Mouse (Mus musculus): ENCODE results near the gene Map3k14.

The Map3k14 gene

DNA sequence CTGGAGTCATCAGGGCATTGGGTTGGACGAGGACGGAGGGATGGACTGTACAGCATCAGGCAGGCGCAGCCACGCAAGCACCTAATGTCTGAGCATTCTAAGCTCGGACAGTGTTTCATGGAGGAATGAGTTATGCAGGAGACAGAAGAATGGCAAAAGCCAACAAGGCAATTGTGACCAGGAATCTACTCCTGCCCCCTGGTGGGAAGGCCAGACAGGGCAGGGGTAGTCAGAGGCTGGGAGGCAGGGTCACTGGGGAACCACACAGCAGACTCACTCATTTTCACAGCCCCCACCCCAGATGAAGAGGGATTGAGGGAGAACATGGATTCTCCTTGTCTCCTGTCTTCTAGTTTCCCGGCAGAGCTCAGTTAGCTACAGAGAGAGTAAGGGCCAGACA is 4.7 kb upstream of the Map3k14 start:
- peak; percentile 42 for DNase-seq (ENCODE audit: low spot score)

DNA sequence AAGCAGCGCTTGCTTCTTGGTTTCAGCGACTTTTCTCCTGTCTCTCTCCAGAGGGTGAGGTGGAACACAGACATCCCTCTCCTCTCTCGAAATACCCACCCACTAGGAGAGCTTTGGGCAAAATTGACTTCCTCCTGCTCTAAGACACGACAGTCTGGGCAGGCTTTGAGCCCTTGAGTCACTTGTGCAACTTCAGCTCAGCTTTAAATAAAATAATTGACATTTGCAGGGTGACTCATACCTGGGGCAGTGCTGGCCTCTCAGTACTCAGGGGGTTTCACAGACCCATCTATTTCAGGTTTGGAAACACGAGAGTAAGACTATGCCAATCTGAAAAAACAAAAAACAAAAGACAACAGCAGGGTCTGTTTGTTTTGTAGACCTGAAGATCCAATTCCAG is 2.2 kb upstream of the Map3k14 start:
- no peak for DNase-seq (ENCODE audit: low spot score)

DNA sequence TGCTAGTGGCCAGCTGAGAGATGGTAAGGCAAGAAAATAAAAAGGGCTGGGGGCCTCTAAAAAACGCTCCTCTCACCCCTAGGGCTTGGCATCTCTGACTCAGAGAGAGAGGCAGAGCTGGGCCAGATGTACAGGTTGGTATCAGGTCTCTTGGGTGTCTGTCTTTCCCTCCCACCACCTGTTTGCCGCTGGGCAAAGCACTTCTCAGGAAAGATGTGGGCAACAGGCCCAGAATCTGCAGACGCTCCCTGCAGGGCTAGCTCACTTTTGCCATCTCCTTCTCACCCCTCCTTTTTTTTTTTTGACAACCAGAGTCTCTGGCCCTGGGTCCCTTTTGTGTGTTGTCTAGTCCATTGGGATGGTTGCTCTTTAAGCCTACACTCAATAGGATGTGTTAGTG is 1.6 kb upstream of the Map3k14 start:
- peak; percentile 44 for DNase-seq (ENCODE audit: low spot score)

DNA sequence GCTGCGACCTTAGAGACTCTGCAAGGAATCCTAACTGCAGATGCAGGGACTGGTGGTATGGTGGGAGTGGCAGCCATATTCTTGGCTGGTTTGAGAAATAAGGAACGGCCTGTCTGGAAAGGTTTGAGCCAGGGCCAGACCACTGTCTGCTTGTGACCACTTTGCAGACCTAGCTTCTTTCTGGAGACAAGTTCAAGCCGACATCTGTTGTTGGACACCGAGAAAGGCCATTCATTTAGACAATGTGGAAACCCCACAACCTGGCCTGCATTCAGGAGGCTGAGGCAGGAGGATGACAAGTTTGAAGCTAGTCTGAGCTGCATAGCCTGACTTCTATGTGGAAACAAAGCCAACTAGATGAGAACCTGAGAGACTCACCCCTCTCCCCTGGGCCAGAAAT is 1.1 kb upstream of the Map3k14 start:
- DNase-seq (ENCODE audit: low spot score): no peak

DNA sequence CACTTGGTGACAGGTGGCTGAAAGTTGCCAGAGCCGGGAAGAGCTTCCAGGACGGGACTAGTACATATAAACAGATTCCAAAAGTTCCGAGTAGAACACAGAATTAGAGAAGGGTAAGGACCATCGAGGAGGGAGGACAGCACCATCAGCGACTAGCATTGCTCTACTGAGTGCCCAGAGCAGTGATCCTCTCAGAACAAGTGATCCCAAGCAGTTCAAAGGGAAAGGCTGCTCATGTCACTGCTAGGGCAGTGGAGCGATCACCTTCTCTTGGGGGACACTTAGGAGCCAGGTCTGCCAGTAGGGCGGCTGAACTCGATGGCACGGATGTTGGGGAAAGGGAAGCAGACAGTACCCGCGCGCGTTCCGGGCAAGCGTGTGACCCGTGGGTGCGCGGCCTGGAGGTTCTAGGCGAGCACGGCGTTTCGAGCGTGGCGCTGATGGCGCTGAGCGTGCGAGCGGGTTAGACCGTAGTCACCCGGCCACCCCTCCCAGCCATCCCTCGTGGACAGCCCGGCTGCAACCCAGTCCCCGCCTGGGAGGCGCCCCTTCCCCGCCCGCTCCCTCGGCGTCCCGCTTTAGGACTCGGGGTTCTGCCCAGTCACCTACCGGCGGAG is 435 bp downstream of the Map3k14 start:
- peak; percentile 34 for DNase-seq (ENCODE audit: low spot score)

DNA sequence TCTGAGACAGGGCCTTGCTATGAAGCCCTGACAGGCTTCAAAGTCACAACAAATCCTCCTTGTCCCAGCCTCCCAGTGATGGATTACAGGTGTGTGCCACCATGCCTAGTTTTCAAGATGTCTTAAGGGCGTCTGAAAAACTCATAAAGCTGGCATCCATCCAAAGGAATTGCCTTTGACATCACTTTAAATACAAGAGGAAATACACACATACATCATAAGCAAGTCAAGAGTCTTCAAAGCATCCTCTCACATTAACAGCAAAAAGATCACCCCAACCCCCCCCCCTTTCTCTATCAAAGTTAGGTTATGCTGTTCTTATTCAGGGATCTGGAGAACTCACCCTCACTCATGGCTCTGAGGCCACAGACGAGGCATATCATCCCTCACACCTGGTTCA is 1.4 kb downstream of the Map3k14 start:
- no peak for DNase-seq (ENCODE audit: low spot score)

DNA sequence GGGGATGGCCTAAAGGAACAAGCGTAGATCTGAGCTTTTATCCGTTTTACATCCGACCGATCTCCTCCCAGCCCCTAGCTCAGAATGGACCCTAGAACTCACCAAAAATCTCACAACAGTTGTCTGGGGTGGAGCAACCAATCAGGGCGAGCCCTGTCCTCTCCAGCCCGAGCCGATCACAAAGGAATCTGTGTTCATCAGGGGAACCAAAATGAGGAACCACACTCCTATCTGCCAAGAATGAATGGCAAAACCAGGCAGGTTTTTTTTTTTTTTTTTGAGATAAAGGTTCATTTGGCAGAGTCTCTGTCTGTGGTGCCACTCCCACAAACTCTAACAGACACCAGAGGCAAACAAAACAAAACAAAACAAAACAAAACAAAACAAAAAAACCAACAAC is 2.1 kb downstream of the Map3k14 start:
- DNase-seq (ENCODE audit: low spot score): no peak

DNA sequence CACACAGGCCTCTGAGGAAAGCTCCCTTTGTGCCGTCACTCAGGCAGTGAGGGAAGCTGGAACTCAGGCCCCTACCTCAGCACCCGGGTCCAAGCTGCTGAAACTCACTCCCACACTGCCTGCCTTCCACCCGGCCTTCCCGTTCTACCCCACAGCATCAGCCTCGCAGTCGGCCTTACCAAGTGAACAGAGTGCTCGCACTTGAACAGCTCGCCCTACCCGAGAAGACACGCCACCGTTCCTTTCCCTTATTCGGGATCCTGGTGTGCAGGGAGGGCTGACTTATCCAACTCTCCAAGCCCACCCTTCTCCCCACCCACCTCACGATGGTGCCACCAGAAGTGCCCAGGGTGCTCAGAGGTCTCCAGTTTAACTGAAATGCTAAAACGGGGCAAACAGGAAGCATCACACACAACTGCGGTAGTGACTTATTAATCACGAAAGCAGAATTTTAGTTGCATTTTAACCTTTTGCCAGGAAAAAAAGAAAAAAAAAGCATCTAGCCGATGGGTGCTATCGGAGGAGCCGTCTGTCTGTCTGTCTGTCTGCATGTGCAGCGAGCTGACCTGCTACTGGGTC is 2.8 kb downstream of the Map3k14 start:
- no peak for DNase-seq (ENCODE audit: low spot score)

DNA sequence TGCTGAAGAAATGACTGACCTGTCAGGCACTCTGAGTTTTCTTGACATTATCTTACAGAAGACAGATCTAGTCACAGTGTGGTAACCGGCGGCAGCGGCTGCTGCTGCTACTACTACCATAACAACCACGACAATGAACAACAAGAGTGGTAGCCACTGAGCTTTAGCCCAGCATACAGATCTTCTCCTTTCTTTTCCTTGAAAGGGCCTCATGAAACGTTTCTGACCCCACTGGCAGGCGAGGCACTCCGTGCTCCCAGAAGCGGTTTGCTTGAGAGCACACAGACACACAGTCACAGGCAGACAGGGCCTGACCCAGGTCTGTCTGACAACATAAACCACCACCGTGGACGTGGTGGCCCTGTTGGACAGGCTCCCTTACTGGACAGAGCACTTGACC is 3.7 kb downstream of the Map3k14 start:
- DNase-seq (ENCODE audit: low spot score): no peak

DNA sequence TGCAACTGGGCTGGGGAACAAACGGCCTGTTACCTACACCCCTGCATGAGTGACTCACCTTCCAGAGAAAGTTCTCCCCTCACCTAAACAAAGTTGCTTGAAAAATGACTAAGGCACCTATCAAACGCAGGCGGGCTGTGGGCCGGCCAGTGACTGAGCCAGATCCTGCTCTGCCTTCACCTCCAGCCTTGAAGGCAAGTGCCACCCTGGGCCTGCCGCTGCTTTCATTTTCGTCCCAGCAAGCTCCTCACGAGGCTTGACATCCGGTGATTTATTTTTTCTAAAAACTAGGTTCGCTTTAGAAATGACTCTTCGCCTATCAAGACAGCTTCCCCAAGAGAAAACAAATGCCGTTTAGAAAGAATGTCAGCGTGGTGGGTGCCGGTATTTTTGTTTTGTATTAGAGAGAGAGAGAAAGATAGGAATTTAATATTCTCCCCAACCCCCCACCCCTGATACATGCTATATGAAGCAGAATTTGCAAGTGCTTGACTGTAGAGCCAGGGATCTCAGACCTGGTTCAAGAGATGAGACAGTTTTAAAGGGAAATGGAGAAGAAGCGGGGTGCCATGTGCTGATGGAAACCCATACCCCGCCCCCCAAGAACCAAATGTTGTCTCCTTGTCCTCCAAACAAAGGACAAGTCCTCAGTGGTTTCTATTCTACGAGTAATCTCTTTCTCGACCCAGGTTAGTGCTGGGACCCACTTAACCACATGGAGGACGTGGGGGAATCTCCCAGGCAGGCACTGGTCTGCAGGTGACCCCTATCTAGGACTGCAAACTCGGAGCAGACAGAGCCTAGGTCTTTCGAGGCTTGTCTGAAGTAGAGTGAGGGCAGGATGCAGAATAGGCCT is 4.6 kb downstream of the Map3k14 start:
- no peak for DNase-seq (ENCODE audit: low spot score)

DNA sequence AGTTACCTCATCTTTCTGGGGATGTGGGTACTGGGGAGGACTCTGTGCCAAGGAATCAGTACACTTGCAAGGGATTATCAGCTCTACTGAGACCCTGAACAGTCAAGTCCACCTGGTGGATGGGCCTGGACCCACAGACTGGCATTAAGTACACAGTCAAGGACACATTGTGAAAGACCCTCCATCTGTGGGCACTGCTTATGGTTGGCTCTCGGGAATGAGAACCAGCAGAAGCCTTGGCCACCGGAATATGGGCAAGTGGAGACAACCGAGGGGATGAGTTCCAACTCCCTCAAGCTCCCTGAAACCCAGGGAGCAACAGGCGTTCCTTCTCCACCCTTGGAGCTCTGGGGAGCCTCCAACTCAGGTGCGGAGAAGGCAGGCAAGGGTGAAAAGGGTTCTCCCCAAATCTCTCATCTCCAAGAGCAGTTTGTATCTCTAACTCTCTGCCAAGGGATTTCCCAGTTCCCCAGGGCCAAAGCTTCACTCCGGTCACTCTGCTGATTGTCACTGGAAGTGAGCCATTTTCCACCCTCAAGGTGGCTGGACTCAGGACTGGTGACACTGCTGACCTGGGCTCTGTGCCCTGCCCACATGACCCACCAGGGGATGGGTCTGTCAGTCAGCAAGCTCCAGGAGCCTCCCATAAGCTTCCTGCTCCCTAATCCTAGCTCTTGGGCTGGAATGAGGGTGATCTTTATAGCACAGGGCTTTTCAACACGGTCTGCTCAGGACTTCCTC is 5.4 kb downstream of the Map3k14 start:
- DNase-seq (ENCODE audit: low spot score): no peak

DNA sequence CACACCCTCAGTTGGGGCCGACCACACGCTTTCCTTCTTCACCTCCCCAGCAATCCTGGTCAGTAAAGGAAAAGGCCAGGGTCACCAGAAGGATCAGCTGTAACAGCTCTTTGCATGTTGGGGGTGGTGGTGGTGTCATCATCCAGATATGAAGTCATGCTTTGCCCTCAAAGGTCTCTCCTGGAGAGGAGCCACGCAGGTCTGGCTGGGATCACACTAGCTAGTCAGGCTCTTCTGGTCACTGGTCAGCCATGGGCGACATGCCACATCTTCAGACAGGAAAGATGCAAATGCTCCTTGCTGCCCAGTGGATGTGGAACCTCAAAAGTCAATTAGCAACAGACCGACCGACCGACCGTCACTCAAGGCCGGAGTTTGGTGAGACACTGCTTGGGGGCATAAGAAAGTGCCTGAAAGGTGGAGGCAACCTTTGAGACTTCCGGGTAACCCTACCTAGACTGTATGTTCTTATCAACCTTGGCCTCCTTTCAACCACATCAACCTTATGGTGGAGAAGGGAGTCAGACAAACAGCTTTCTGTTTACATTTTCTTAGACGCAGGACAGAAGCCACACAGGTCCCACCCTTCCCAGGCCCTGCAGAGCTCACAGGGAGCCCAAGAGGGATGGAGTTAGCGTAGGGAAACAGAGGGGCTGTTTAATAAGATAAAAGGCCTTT is 6.6 kb downstream of the Map3k14 start:
- DNase-seq (ENCODE audit: low spot score): no peak

DNA sequence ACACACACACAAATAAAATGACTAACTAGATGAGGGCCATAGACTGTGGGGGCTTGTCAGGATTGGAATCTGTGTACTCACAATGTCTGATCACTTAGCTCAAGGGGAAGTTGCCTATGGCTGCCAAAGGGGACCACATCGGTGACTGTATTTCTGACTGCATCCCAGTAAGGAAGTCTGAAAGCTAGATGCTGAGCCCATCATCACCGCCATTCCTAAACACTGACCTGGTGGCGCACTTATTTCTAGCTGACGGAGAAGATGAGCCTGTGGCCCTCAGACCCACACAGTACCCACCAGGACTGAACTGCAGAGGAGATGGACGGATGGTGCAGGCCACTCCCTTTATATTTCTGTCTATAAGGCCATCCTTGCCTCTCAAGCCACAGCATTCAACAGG is 7.2 kb downstream of the Map3k14 start:
- no peak for DNase-seq (ENCODE audit: low spot score)

DNA sequence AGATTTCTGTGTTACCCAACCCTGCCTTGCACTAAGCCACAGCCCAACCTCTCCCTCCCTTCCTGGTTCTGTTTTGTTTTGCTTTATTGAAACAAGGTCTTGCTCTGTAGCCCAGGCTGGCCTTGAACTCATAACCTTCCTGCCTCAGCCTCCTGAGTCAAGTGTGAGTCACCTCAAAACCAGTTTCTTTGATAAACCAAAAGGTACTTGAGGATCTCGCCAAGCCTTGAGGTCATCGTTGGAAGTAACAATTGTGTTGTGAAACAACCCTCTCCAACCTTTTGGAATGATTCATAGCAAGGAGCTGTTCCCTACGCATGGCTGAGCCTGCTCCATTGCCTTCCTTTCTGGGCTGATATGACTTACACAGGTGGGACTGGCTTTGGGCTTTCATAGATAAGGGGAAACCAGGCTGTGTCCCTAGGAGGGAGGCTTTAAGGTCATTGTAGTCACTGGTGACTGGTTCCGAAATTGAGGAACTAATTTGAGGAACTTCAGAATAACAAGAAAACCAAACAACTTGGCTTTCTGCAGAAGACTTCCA is 9.3 kb downstream of the Map3k14 start:
- DNase-seq (ENCODE audit: low spot score): no peak

DNA sequence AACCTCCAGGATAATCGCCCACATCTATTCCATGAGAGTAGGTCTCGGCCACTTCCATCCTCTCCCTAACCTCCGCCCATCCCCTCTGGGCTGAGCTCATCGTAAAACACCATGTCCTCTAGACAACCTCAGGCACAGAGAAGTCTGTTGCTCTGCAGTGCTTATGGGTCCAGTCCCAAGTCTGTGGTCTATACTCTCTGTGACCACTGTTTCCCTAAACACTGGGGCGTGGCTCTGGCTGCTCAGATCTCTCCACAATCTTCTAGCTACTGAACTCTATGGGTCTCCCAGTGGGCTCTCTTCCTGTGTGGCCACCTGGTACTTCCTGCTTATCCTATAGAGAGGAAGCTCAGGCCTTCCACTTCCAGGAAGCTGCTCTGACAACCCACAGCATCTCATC is 13.7 kb downstream of the Map3k14 start:
- no peak for DNase-seq (ENCODE audit: low spot score)

DNA sequence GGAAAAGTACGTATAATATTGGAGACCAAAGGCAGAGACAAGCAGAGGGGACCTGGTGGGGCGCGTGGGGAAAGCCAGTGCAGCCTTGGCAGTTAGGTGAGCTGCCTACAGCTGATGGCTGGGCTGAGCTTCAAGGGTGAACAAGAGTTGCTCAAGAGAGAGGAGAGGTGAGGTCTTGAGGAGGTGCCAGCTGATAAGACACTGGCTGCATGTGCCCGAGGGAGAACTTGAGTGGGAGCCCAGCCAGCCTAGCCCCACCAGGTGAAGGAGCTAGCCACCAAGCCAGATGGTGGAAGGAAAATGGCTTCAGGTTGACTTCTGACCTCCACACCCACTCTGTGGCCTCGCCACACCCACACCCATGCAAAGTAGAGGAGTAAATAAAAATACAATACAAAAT is 14.9 kb downstream of the Map3k14 start:
- DNase-seq (ENCODE audit: low spot score): no peak

DNA sequence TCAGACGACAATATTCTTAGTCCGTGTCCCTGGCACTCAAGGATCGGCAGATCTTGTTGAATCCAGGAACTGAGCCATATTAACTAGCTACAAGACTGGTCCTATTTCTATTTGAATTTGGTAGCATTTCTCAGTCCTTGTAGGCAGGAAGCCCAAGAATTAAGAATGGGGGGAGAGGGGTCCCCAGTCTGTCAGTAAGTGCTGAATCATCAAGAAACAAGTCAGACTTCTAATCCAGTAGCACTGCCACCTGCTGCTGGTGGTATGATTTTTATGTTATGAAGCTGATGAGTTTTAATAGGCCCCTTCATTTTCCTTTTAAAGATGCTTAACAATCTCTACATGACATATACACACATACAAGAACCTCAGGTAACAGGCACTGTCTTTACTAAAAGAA is 16.9 kb downstream of the Map3k14 start:
- DNase-seq (ENCODE audit: low spot score): no peak

DNA sequence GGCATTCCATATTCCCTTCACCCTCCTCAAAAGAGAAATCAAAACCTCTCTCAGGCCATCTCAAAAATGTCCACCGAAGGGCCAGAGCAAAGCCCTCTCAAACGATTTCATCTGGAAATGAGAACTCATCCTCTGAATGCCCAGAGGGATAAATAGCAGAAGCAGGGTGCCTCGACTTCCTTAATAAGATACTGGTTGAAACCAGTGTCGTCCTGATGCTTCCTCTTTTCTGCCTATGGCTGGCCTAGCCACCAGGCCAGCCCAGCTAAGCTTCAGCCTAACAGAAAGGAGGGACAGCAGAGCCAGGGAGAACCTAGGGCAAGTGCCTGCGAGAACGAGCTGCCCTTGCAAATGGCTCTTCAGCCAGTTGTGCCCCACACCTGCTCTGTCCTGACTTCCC is 17.8 kb downstream of the Map3k14 start:
- DNase-seq (ENCODE audit: low spot score): no peak

DNA sequence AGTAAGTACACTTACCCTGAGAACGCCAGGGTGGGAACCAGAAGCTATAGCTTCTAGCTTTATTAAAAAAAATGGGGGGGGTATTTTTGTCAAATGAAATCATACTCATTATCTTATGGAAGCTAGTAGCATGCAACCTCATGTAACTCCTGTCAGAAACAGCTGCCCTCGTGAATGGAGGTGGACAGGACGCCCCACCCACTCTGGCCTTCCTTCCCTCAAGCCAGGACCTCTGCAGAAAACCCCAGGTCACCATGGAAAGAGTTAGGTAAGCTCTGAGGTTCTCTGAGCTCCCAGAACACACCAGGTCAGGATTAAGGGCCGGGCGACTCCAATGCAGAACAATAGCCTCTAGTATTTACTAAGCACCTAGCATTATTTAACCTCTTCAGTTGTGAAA is 18.4 kb downstream of the Map3k14 start:
- DNase-seq (ENCODE audit: low spot score): no peak

DNA sequence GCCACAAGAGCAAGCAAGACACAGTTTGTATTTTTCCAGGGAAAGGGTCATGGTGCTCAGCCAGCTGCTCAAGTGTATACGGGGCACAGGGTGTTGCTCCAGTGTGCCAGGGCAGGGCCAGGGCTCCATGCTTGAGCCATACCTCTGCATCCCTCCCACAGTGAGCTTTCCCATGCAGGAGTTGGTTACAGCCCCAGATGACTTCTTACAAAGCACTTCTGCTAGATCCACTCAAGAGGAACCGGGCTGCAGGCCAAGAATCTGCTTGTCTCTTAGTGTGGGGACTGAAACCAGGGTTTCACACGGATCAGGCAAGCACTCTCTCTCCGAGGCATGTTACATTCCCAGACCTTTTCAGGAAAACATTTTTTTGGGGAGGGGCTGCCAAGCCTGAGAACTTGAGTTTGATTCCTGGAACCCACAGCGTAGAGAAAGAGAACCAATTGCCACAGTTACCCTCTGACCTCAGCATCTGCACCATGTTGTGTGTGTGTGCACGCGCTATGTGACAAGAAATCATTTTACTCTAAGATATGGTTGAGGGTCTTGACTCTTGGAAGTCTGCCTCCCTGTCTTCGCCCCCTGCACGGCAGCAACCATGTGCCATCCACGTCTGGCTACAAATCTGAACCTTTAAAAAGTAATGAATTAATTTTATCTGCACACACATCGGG is 19.6 kb downstream of the Map3k14 start:
- peak; percentile 82 for DNase-seq (ENCODE audit: low spot score)

DNA sequence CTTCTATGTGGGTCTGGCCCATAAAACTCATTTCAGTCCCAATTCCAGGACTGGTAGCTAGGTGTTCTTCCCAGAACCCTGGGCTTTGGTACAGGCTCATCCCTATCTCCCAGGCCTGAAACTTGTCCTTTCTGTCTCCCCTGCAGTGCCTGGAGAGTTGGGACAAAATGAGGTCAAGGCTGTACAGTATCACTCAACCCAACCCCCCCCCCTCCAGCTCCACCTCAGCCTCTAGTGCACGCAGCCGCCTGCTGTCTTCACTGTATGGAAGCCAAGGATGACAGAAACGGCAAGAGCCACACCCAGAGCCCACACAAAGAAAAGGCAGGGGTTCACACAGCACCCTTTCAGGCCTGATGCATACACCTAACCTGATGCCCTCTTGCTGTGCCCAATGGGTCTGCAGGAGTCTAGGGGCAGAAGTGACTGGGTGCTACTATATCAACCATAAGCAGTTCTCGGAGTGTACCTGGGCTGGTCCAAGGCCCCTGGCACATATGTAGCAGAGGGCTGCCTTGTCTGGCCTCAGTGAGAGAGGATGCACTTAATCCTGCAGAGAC is 20.5 kb downstream of the Map3k14 start:
- no peak for DNase-seq (ENCODE audit: low spot score)
